Mouse (Mus musculus) forebrain, embryonic 10.5 days (tissue): Measurements from ENCODE around the gene Mynn. TPM values are rescaled to one million over a fixed set of nuclear protein-coding genes. Genes with fewer than 3 reads are reported as not detected.

Experiments used
- DNase-seq: peaks from one replicate; pipeline ENCODE4 v3.0.0-alpha.2; 2017; ENCODE audit warnings: low spot score; ENCODE audit errors: extremely low spot score
- H3K27ac ChIP-seq: fragments of 300-500 bp; sonication (generic); 2 replicates; pipeline ENCODE4 v1.5.1; 2016; ENCODE audit warnings: mild to moderate bottlenecking
- H3K27me3 ChIP-seq: fragments of 300-500 bp; sonication (generic); 2 replicates; pipeline ENCODE4 v1.6.1; 2016; ENCODE audit warnings: mild to moderate bottlenecking; ENCODE audit not compliant: poor library complexity, severe bottlenecking
- H3K36me3 ChIP-seq: fragments of 300-500 bp; sonication (generic); replicated peaks from 2 replicates; pipeline ENCODE4 v1.6.1; 2016; ENCODE audit warnings: mild to moderate bottlenecking, moderate library complexity
- H3K4me1 ChIP-seq: fragments of 300-500 bp; sonication (generic); 2 replicates; pipeline ENCODE4 v1.6.1; 2016
- H3K4me3 ChIP-seq: fragments of 300-500 bp; sonication (generic); 2 replicates; pipeline ENCODE4 v1.5.1; 2016; ENCODE audit warnings: mild to moderate bottlenecking, moderate library complexity
- H3K9me3 ChIP-seq: fragments of 300-500 bp; sonication (generic); 2 replicates; pipeline ENCODE4 v1.6.1; 2016; ENCODE audit warnings: mild to moderate bottlenecking, moderate library complexity
- WGBS: fragments of 180-500 bp; shearing (Covaris S2); methylation state at CpG from one replicate; pipeline ENCODE4 v1.1.7; 2016; 5-methylcytosine and 5-hydroxymethylcytosine counted together
- polyA plus RNA-seq: library from polyadenylated mRNA; unstranded; fragments of >200 nt; fragmentation: Nextera tagmentation; extraction: Ambion mirVana; gene quantifications from 2 replicates; pipeline ENCODE4 v1.2.1, GENCODE M21; 2016

The Mynn gene
- polyA plus RNA-seq, 1 experiment from 2014 or later, result 29.9 TPM

DNA sequence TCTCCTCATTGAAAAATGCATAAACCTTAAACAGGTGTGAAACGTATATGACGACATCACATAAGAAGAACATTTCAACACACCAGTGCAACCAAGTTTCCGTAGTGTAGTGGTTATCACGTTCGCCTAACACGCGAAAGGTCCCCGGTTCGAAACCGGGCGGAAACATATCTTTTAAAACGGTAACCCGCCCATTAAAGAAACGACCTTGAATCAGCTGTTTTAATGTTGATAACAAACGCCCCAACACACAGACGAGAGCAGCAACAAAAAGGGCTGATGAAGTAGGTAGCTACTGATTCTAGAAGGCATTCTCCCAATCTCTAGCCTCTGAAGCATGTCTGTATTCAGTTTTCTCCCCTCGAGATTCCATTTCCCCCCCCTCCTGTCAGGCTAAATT, 690 bp upstream of the Mynn start:
- DNase-seq, result peak; percentile 79
- peak overlapping the region; percentile 92 for H3K4me3 ChIP-seq
- H3K27me3 ChIP-seq, result peaks cover 37% of the 10 kb centered on the region
- 0% methylated on average over 17 of the region's 17 CpGs for WGBS
- peaks cover 21% of the 10 kb centered on the region for H3K4me1 ChIP-seq
- no peaks in the 10 kb centered on the region for H3K9me3 ChIP-seq
- no peak overlapping the region for H3K27ac ChIP-seq
- peaks cover 19% of the 10 kb centered on the region for H3K36me3 ChIP-seq

GRCm38 (mm10) chr3:30601610-30602064, 228 bp upstream of the Mynn start:
- H3K27me3 ChIP-seq, result peaks cover 32% of the 10 kb centered on the region
- no peak for DNase-seq
- peak overlapping the region; percentile 92 for H3K4me3 ChIP-seq
- H3K27ac ChIP-seq, result peak overlapping the region; percentile 94
- peaks cover 24% of the 10 kb centered on the region for H3K36me3 ChIP-seq
- H3K9me3 ChIP-seq, result no peaks in the 10 kb centered on the region
- WGBS, result 1% methylated on average over 13 of the region's 13 CpGs
- H3K4me1 ChIP-seq, result peaks cover 20% of the 10 kb centered on the region

- no peak for DNase-seq
- Histone ChIP-seq H3K36me3 (peaks cover 33% of the 10 kb centered on the region), H3K27ac (peak overlapping the region; percentile 94), H3K9me3 (no peaks in the 10 kb centered on the region), H3K4me1 (peaks cover 20% of the 10 kb centered on the region), H3K27me3 (peaks cover 21% of the 10 kb centered on the region), H3K4me3 (peak overlapping the region; percentile 92)
- WGBS, result 0% methylated on average over 27 of the region's 27 CpGs
Measured at GRCm38 (mm10) chr3:30602740-30603098, 854 bp downstream of the Mynn start.

DNA sequence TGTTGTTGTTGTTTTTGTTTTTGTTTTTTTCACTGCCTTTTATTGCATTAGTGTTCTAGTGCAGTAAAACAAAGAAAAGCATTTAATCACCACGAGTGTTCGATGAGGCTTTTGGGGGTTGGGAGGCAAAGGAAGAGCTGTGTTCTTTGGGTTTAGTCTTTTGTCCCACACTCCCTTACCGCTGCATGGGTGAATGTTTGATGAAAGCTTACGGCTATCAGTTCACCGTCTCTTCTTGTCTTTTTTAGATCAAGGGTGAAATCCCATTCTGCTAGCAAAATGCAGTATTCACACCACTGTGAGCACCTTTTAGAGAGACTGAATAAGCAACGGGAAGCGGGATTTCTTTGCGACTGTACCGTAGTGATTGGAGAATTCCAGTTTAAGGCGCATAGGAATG, 1.4 kb downstream of the Mynn start:
- H3K27me3 ChIP-seq, result peaks cover 16% of the 10 kb centered on the region
- DNase-seq, result no peak
- H3K4me3 ChIP-seq, result peak overlapping the region; percentile 92
- peaks cover 38% of the 10 kb centered on the region for H3K36me3 ChIP-seq
- H3K27ac ChIP-seq, result peak overlapping the region; percentile 94
- no peaks in the 10 kb centered on the region for H3K9me3 ChIP-seq
- peaks cover 20% of the 10 kb centered on the region for H3K4me1 ChIP-seq
- WGBS, result 36% methylated on average over 10 of the region's 10 CpGs

DNA sequence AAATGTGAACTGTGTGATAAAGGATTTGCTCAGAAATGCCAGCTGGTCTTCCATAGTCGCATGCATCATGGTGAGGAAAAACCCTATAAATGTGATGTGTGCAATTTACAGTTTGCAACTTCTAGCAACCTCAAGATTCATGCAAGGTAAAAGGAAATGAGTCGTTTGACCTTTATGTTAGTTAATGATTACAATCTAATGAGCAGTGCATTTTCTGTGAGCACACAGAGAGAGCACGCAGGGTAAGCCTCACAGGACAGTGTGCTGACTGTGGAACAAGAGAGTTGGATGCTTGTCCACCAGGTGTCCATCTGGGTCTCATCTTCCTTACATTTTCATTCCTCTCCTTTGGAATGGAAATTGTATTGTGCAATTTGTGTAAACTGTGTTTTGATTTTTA, 7.1 kb downstream of the Mynn start:
- 90% methylated on average over 3 of the region's 3 CpGs for WGBS
- Histone ChIP-seq H3K4me1 (no peaks in the 10 kb centered on the region), H3K36me3 (peaks cover 92% of the 10 kb centered on the region), H3K4me3 (no peak overlapping the region), H3K9me3 (no peaks in the 10 kb centered on the region), H3K27ac (no peak overlapping the region), H3K27me3 (no peaks in the 10 kb centered on the region)
- DNase-seq, result no peak

DNA sequence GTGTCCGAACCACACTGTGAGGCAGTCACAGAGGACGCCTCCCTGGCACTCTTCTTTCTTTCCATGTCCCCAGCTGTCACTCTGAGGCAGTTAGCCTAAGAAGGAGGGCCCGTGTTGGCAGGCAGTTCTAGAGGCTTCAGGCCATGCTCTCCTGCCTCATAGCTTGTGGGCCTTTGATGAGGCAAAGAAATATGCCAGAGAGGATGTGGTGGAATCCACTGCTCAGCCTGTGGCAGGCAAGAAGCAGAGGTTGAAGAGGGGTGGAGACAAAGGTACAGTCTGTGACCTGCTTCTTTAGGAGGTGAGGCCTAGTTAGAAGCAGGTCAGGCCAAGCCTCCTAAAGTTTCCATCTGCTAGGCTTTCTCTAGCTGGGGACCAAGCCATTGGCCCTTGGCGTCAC, 9.1 kb downstream of the Mynn start:
- Histone ChIP-seq H3K4me1 (no peaks in the 10 kb centered on the region), H3K9me3 (no peaks in the 10 kb centered on the region), H3K36me3 (peaks cover 92% of the 10 kb centered on the region), H3K4me3 (no peak overlapping the region), H3K27me3 (no peaks in the 10 kb centered on the region), H3K27ac (no peak overlapping the region)
- DNase-seq, result no peak
- 92% methylated on average over 4 of the region's 4 CpGs for WGBS

DNA sequence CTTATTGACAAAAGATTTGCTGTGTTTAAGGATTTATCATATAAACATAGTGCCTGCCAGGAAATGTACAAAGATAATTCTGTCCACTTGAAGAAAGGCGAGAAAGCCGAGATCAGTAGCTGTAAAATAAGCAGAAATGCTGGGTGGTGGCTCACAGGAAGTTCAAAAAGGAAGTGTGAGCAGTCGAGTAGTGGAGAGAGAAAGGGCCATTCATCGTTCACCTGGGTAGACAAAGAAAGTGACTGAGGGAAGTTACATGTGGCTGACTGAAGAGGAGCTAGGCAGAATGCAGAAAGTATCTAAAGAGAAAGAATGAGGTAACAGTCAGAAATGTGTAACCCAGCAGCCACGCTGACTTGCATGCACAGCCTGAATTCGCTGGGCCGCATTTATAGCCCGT, 18.3 kb downstream of the Mynn start:
- no peaks in the 10 kb centered on the region for H3K4me1 ChIP-seq
- WGBS, result 89% methylated on average over 8 of the region's 8 CpGs
- no peak overlapping the region for H3K4me3 ChIP-seq
- H3K36me3 ChIP-seq, result peaks cover 60% of the 10 kb centered on the region
- H3K9me3 ChIP-seq, result no peaks in the 10 kb centered on the region
- no peaks in the 10 kb centered on the region for H3K27me3 ChIP-seq
- H3K27ac ChIP-seq, result no peak overlapping the region
- no peak for DNase-seq

GRCm38 (mm10) chr3:30633681-30634080, 31.8 kb downstream of the Mynn start:
- Histone ChIP-seq H3K9me3 (no peaks in the 10 kb centered on the region), H3K4me1 (no peaks in the 10 kb centered on the region), H3K4me3 (no peak overlapping the region), H3K36me3 (no peaks in the 10 kb centered on the region), H3K27ac (no peak overlapping the region), H3K27me3 (no peaks in the 10 kb centered on the region)
- WGBS, result 57% methylated on average over 3 of the region's 3 CpGs
- DNase-seq, result no peak

- no peak for DNase-seq
- H3K4me1 ChIP-seq, result no peaks in the 10 kb centered on the region
- H3K27ac ChIP-seq, result no peak overlapping the region
- H3K27me3 ChIP-seq, result no peaks in the 10 kb centered on the region
- WGBS, result 86% methylated on average over 4 of the region's 4 CpGs
- H3K36me3 ChIP-seq, result no peaks in the 10 kb centered on the region
- no peak overlapping the region for H3K4me3 ChIP-seq
- no peaks in the 10 kb centered on the region for H3K9me3 ChIP-seq
Measured at GRCm38 (mm10) chr3:30635629-30636028, 33.8 kb downstream of the Mynn start.

GRCm38 (mm10) chr3:30644207-30644606, 42.3 kb downstream of the Mynn start, which contains the start of gene Lrriq4:
Gene Lrriq4, plus strand, starts transcription at chr3:30644507.
- Histone ChIP-seq H3K4me3 (no peak within 1 kb of the TSS), H3K36me3 (no peaks in the 10 kb centered on the region), H3K27ac (no peak within 1 kb of the TSS), H3K9me3 (no peaks in the 10 kb centered on the region), H3K27me3 (peaks cover 19% of the 10 kb centered on the region), H3K4me1 (peaks cover 14% of the 10 kb centered on the region)
- 79% methylated on average over 2 of the region's 2 CpGs for WGBS
- no peak for DNase-seq

GRCm38 (mm10) chr3:30646761-30647160, 44.9 kb downstream of the Mynn start:
- Histone ChIP-seq H3K36me3 (no peaks in the 10 kb centered on the region), H3K27ac (no peak overlapping the region), H3K9me3 (no peaks in the 10 kb centered on the region), H3K4me3 (peak overlapping the region; percentile 56; the same call in 1 of the 2 replicates), H3K27me3 (peaks cover 45% of the 10 kb centered on the region), H3K4me1 (peaks cover 26% of the 10 kb centered on the region)
- 42% methylated on average over 8 of the region's 8 CpGs for WGBS
- no peak for DNase-seq

GRCm38 (mm10) chr3:30647440-30648090, 45.7 kb downstream of the Mynn start, which contains the start of gene Lrrc34:
Gene Lrrc34, minus strand, starts transcription at chr3:30647869.
- no peaks in the 10 kb centered on the region for H3K36me3 ChIP-seq
- H3K27me3 ChIP-seq, result peaks cover 51% of the 10 kb centered on the region
- DNase-seq, result peak; percentile 76
- peaks cover 26% of the 10 kb centered on the region for H3K4me1 ChIP-seq
- H3K9me3 ChIP-seq, result no peaks in the 10 kb centered on the region
- 2% methylated on average over 25 of the region's 25 CpGs for WGBS
- H3K4me3 ChIP-seq, result peak within 1 kb of the TSS; percentile 56
- H3K27ac ChIP-seq, result peak within 1 kb of the TSS; percentile 66

DNA sequence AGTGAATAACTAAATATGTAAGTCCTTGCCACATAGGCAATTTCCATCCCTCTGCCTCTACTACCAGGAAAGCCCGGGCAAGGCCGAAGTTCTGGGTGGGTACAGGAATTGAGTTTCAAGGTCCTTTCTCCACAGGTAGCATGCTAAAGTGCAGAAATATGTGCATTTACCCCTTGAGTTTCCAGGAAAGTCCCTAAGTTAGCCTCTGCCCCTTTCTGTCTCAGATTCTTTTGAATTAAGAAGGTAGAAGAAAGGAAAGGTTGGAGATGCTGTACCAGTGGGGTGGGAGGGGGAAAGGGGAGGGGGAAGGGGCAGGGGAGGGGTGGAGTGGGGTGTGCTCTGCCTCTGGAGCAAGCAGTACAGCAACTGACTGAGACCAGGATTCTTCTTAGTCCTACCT, 46.6 kb downstream of the Mynn start:
- peaks cover 51% of the 10 kb centered on the region for H3K27me3 ChIP-seq
- H3K27ac ChIP-seq, result no peak overlapping the region
- H3K4me1 ChIP-seq, result peaks cover 26% of the 10 kb centered on the region
- H3K36me3 ChIP-seq, result no peaks in the 10 kb centered on the region
- DNase-seq, result no peak
- H3K4me3 ChIP-seq, result no peak overlapping the region
- no peaks in the 10 kb centered on the region for H3K9me3 ChIP-seq
- WGBS, result 99% methylated on average over 2 of the region's 2 CpGs
